Mouse (Mus musculus) G1E (cell line): ENCODE data around the gene 1810043G02Rik. TPM values are rescaled to one million over a fixed set of nuclear protein-coding genes. Genes with fewer than 3 reads are reported as not detected.
"Not testable (repeated sequence)": the region's sequence is repeated elsewhere in the genome, so short reads cannot be mapped to it uniquely, and the experiment has no call there.

Experiments
- ATAC-seq: 2 replicates; pipeline ENCODE4 v1.8.0; 2016; ENCODE audit warnings: mild to moderate bottlenecking; ENCODE audit not compliant: insufficient number of reproducible peaks, poor library complexity, low FRiP score, severe bottlenecking; ENCODE audit errors: extremely low read depth
- DNase-seq: peaks from one replicate; pipeline ENCODE4 v3.0.0; 2012; ENCODE audit warnings: low spot score
- H3K27me3 ChIP-seq: 2 replicates; pipeline ENCODE4 v1.6.1; 2012; ENCODE audit warnings: mild to moderate bottlenecking, low read length, inconsistent platforms; ENCODE audit not compliant: insufficient read depth
- H3K36me3 ChIP-seq: replicated peaks from 2 replicates; pipeline ENCODE3; 2012; ENCODE audit warnings: mild to moderate bottlenecking, inconsistent platforms
- H3K4me1 ChIP-seq: 2 replicates; pipeline ENCODE4 v1.6.1; 2012; ENCODE audit warnings: low read depth, low read length, inconsistent platforms, mixed read lengths; ENCODE audit not compliant: insufficient read depth
- H3K4me3 ChIP-seq: 2 replicates; pipeline ENCODE4 v1.5.1; 2012; ENCODE audit warnings: low read depth, mild to moderate bottlenecking, inconsistent platforms, low read length, moderate library complexity, mixed read lengths
- H3K9me3 ChIP-seq: replicated peaks from 2 replicates; pipeline ENCODE4 v1.6.1; 2012; ENCODE audit warnings: inconsistent platforms
- CTCF ChIP-seq: IDR thresholded peaks from 2 replicates; pipeline ENCODE4 v1.5.1; 2012; ENCODE audit warnings: low read depth, low read length, inconsistent platforms, mixed read lengths
- GATA1 ChIP-seq: IDR thresholded peaks from 2 replicates; pipeline ENCODE4 v1.6.1; 2012; ENCODE audit warnings: borderline replicate concordance, low read length, inconsistent platforms, mixed read lengths
- GATA2 ChIP-seq: IDR thresholded peaks from 2 replicates; pipeline ENCODE4 v1.6.1; 2012; ENCODE audit warnings: low read depth, low read length, inconsistent platforms, borderline replicate concordance
- POLR2AphosphoS5 ChIP-seq: IDR thresholded peaks from 2 replicates; pipeline ENCODE4 v1.6.1; 2012; ENCODE audit warnings: low read depth, low read length, inconsistent platforms; ENCODE audit not compliant: insufficient replicate concordance
- TAL1 ChIP-seq: conservative IDR thresholded peaks from 2 replicates; pipeline ENCODE4 v1.6.1; 2012; ENCODE audit warnings: low read depth, low read length, inconsistent platforms, mixed read lengths
- polyA plus RNA-seq: library from polyadenylated mRNA; stranded (reverse); fragments of >175 nt; gene quantifications from 2 replicates; pipeline ENCODE4 v1.2.3, GENCODE M21; 2012
- total RNA-seq, 2 experiments: library from RNA; stranded (forward) in 1 of 2; stranded (reverse) in 1 of 2; fragments of 200-1000 nt in 1 of 2; fragments of >200 nt in 1 of 2; fragmentation: Nextera tagmentation in 1 of 2; gene quantifications; 2 replicates each; pipeline ENCODE4 v1.2.3; 2014 to 2017

Gene 1810043G02Rik
- total and polyA plus RNA-seq, 3 experiments = 6.9 to 27.1 (median 10.1) TPM

DNA sequence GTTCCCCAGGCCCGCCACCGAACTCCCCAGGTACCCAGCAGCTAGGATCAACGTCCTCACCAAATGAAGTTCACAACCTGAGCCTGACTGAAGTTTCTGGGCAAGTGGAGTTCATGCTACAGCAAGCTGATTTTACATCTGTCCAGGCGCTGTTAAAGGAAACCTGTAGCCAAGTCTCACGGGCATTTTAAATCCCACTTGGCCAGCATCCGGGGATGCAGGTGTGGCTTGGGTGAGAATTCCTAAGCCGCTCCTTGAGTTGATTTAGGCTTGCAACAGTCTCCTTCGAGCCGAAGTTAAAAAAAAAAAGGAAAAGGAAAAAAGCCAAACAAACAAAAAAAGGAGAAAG is 31.6 kb downstream of the 1810043G02Rik start, which contains the start of gene Pfkl:
TSS of gene Pfkl (minus strand) at position 139 of the 349 bp plus-strand sequence.
- Histone ChIP-seq H3K9me3 (peaks cover 4% of the 10 kb centered on the region; the same call in 1 of the 2 replicates), H3K27me3 (no peaks in the 10 kb centered on the region), H3K4me3 (peak within 1 kb of the TSS; percentile 91), H3K4me1 (peaks cover 56% of the 10 kb centered on the region), H3K36me3 (peaks cover 41% of the 10 kb centered on the region)
- DNase-seq (no peak), ATAC-seq (no peak)
- no peak for TF ChIP-seq POLR2AphosphoS5
- TF ChIP-seq TAL1 = no peak
- TF ChIP-seq CTCF = no peak
- no peak for TF ChIP-seq GATA1
- no peak for TF ChIP-seq GATA2

GRCm38 (mm10) chr10:78010335-78010734 is 32.0 kb downstream of the 1810043G02Rik start:
- ATAC-seq (no peak), DNase-seq (no peak)
- H3K4me3 ChIP-seq = peak overlapping the region; percentile 64
- TF ChIP-seq GATA1 = no peak
- H3K9me3 ChIP-seq = peaks cover 5% of the 10 kb centered on the region; the same call in 1 of the 2 replicates
- H3K4me1 ChIP-seq = peaks cover 52% of the 10 kb centered on the region
- peaks cover 37% of the 10 kb centered on the region for H3K36me3 ChIP-seq
- no peaks in the 10 kb centered on the region for H3K27me3 ChIP-seq

GRCm38 (mm10) chr10:78011116-78011515 is 32.8 kb downstream of the 1810043G02Rik start:
- H3K36me3 ChIP-seq = peaks cover 29% of the 10 kb centered on the region
- not testable (repeated sequence) for ATAC-seq, H3K27me3 ChIP-seq, DNase-seq, H3K4me3 ChIP-seq, H3K9me3 ChIP-seq
- peaks cover 44% of the 10 kb centered on the region for H3K4me1 ChIP-seq

- peaks cover 22% of the 10 kb centered on the region for H3K27me3 ChIP-seq
- ATAC-seq (no peak), DNase-seq (no peak)
- H3K9me3 ChIP-seq = peaks cover 5% of the 10 kb centered on the region; the same call in 1 of the 2 replicates
- TF ChIP-seq GATA2 = no peak
- no peak for TF ChIP-seq POLR2AphosphoS5
- no peak for TF ChIP-seq GATA1
- no peak for TF ChIP-seq TAL1
- no peak for TF ChIP-seq CTCF
- H3K36me3 ChIP-seq = peaks cover 12% of the 10 kb centered on the region
- H3K4me3 ChIP-seq = no peak overlapping the region
- peaks cover 27% of the 10 kb centered on the region for H3K4me1 ChIP-seq
Measured at GRCm38 (mm10) chr10:78012661-78013495, 34.6 kb downstream of the 1810043G02Rik start.

DNA sequence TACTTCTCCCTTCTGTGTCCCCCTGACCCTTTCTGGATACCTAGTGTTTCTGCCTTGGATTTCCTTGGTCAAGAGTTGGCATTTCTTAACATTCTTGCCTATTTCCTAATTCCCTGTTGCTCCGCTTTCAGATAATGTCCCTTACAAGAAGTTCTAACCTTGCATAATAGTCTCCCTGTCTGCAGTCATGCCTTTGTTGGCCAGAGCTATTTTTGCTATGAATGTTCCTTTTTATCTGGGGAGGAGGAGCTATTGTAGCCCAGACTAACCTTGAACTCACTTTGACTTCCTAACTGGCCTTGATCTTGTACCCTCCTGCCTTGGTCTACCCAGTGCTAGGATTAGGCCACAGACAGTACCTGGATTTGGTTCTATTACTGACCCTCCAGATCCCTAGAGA is 37.2 kb downstream of the 1810043G02Rik start:
- Histone ChIP-seq H3K27me3 (peaks cover 24% of the 10 kb centered on the region), H3K4me1 (peaks cover 26% of the 10 kb centered on the region), H3K4me3 (no peak overlapping the region), H3K9me3 (peaks cover 5% of the 10 kb centered on the region; the same call in 1 of the 2 replicates), H3K36me3 (no peaks in the 10 kb centered on the region)
- TF ChIP-seq POLR2AphosphoS5 = no peak
- TF ChIP-seq CTCF = no peak
- no peak for TF ChIP-seq TAL1
- no peak for TF ChIP-seq GATA1
- DNase-seq (no peak), ATAC-seq (no peak)

DNA sequence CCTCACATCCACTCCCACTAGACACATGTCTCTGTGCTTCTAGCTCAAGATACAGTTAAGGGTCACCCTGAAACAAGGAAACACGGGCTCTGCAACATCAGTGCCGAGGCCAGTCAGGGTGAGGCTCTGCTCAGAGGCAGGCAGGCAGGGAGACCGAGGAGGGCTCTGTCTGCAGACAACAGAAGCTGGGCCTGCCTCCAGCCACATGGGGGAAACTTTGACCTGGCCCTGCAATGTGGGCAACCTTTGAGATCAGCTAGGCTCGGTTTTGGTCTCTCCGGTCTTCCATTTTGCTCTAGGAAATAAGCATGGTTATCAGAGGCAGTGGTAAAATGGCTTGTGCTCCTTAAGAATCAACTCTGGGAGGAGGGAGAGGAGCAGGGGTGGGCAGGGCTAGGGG is 38.0 kb downstream of the 1810043G02Rik start:
- Histone ChIP-seq H3K4me1 (peaks cover 21% of the 10 kb centered on the region), H3K27me3 (peaks cover 24% of the 10 kb centered on the region), H3K4me3 (no peak overlapping the region), H3K9me3 (peaks cover 5% of the 10 kb centered on the region; the same call in 1 of the 2 replicates), H3K36me3 (no peaks in the 10 kb centered on the region)
- DNase-seq (no peak), ATAC-seq (no peak)
- no peak for TF ChIP-seq GATA1
- TF ChIP-seq TAL1 = no peak

GRCm38 (mm10) chr10:78018797-78019203 is 40.5 kb downstream of the 1810043G02Rik start:
- Histone ChIP-seq H3K9me3 (peaks cover 5% of the 10 kb centered on the region; the same call in 1 of the 2 replicates), H3K4me1 (peaks cover 14% of the 10 kb centered on the region), H3K4me3 (peak overlapping the region; percentile 57; the same call in 1 of the 2 replicates), H3K27me3 (peaks cover 24% of the 10 kb centered on the region), H3K36me3 (no peaks in the 10 kb centered on the region)
- peak; percentile 47 for DNase-seq
- ATAC-seq = peak; percentile 40; the same call in 1 of the 2 replicates
- TF ChIP-seq CTCF = peak; percentile 89
- TF ChIP-seq POLR2AphosphoS5 = no peak
